Mouse (Mus musculus): ENCODE results near the gene Micu2.

Gene Micu2

GRCm38 (mm10) chr14:57998526-57999401 lies at the start of gene Micu2:
Gene Micu2, minus strand, starts transcription at chr14:57999262.
- peak; percentile 70 to 79 for DNase-seq

- DNase-seq = no peak
Observed at GRCm38 (mm10) chr14:58046639-58047284, 47.7 kb upstream of the Micu2 start.

GRCm38 (mm10) chr14:58036174-58036573 lies 37.1 kb upstream of the Micu2 start:
- no peak for DNase-seq

- DNase-seq = no peak
Observed at GRCm38 (mm10) chr14:58034567-58034966, 35.5 kb upstream of the Micu2 start.

- DNase-seq = no peak
Observed at GRCm38 (mm10) chr14:58018869-58019268, 19.8 kb upstream of the Micu2 start.

- DNase-seq = no peak
Observed at GRCm38 (mm10) chr14:58003852-58004251, 4.8 kb upstream of the Micu2 start.

- no peak for DNase-seq
Observed at GRCm38 (mm10) chr14:58002161-58002560, 3.1 kb upstream of the Micu2 start.

GRCm38 (mm10) chr14:57999402-57999734 lies 306 bp upstream of the Micu2 start:
- DNase-seq = no peak

GRCm38 (mm10) chr14:57997431-57997830 lies 1.6 kb downstream of the Micu2 start:
- no peak for DNase-seq

GRCm38 (mm10) chr14:57996210-57996609 lies 2.9 kb downstream of the Micu2 start:
- DNase-seq = no peak

- no peak for DNase-seq
Observed at GRCm38 (mm10) chr14:57991761-57992160, 7.3 kb downstream of the Micu2 start.

GRCm38 (mm10) chr14:57989162-57989561 lies 9.9 kb downstream of the Micu2 start:
- no peak for DNase-seq

- DNase-seq = no peak
Observed at GRCm38 (mm10) chr14:57985780-57986179, 13.3 kb downstream of the Micu2 start.

- DNase-seq = no peak
Observed at GRCm38 (mm10) chr14:57982450-57982849, 16.6 kb downstream of the Micu2 start.

- DNase-seq = no peak
Observed at GRCm38 (mm10) chr14:57981720-57982418, 17.2 kb downstream of the Micu2 start.

GRCm38 (mm10) chr14:57980776-57981175 lies 18.3 kb downstream of the Micu2 start:
- no peak for DNase-seq

- no peak for DNase-seq
Observed at GRCm38 (mm10) chr14:57980179-57980578, 18.9 kb downstream of the Micu2 start.

GRCm38 (mm10) chr14:57978144-57978543 lies 20.9 kb downstream of the Micu2 start:
- no peak for DNase-seq

GRCm38 (mm10) chr14:57975656-57976055 lies 23.4 kb downstream of the Micu2 start:
- no peak for DNase-seq

GRCm38 (mm10) chr14:57971986-57972525 lies 27.0 kb downstream of the Micu2 start:
- DNase-seq = peak; percentile 9 to 24

- no peak for DNase-seq
Observed at GRCm38 (mm10) chr14:57968873-57969272, 30.2 kb downstream of the Micu2 start.

GRCm38 (mm10) chr14:57967080-57967797 lies 31.8 kb downstream of the Micu2 start:
- no peak for DNase-seq

GRCm38 (mm10) chr14:57961861-57962260 lies 37.2 kb downstream of the Micu2 start:
- DNase-seq = no peak
